Mouse (Mus musculus) mammary gland, adult 2 months (tissue): Measurements from ENCODE around the gene Olfr1390. TPM values are rescaled to one million over a fixed set of nuclear protein-coding genes. Genes with fewer than 3 reads are reported as not detected.

ENCODE experiments used
- polyA plus RNA-seq: library from polyadenylated mRNA; depleted of rRNA; stranded (reverse); fragments of >200 nt; gene quantifications from 2 replicates; pipeline ENCODE4 v1.2.3, GENCODE M21; 2012; ENCODE audit warnings: low replicate concordance; rRNA removed

Olfr1390 gene
- polyA plus RNA-seq: not detected in 2 replicates

DNA sequence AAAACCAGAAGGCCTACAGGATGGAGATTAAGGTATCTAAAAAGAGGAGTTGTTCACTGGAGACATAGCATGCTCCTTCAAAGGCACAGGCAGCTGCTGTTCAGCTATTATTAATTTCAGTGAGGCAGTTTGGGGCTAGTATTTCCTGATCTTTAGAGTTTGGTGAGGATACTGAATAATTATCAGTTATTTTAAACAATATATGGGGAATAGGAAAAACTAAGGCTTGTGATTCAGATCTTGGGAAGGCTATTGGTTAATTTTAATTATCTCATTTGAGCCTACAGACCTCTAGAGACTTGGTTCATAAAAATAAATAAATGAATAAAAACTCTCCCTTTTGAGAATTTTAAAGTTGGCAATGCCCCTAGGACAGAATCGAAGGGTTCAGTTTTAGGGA, at the start of gene Olfr1390:
Gene Olfr1390, plus strand, starts transcription at position 301 of the 400 bp plus-strand sequence.

DNA sequence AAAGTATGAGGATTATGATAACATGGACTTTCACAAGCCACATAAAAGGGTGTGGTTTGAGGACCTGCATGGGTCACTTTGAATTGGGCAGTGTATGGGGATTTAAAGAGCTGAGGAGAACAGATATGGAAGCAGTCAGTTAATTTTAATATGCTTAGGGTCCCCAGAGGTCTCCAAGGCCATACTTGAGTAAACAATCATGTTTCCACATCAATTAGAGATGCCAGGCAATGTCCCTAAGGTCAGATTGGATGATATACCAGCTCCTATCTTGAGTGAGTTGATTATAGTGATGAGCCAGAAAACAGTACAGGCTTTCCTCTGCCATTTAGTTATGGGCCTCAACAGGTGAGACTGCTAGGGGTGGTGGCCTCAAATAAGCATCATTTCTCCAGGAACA, 30.5 kb upstream of the Olfr1390 start, which contains the start of gene Olfr10:
Gene Olfr10, plus strand, starts transcription at position 301 of the 400 bp plus-strand sequence.

DNA sequence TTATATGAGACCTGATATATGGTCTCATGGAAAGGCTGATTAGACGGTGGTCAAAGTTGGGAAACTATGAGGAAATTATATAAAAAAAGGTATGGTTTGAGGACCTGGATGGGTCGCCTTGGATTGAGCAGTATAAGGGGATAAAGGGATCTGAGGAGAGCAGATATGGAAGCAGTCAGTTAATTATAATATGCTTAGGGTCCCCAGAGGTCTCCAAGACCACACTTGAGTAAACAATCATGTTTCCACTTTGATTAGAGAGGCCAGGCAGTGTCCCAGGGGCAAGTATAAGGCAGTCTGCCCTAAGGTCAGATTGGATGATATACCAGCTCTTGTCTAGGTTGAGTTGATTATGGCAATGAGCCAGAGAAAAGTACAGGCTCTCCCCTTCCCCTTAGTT, 12.5 kb upstream of the Olfr1390 start, which contains the start of gene Olfr1391:
Gene Olfr1391, plus strand, starts transcription at position 301 of the 400 bp plus-strand sequence.

Other genes starting within 250 kb of the Olfr1390 start
- gene Olfr1396, start 220.3 kb upstream of the Olfr1390 start, polyA plus RNA-seq: 0.97 and 2.1 TPM in 2 replicates
- not detected in 2 replicates for gene Olfr1395, start 192.9 kb upstream of the Olfr1390 start, polyA plus RNA-seq
- not detected in 2 replicates for gene Olfr1394, start 180.8 kb upstream of the Olfr1390 start, polyA plus RNA-seq
- 35.1 and 63.1 TPM in 2 replicates for gene Btnl9, start 148.0 kb upstream of the Olfr1390 start, polyA plus RNA-seq
- gene Zfp62, start 131.9 kb upstream of the Olfr1390 start, polyA plus RNA-seq: 2.8 and 3.1 TPM in 2 replicates
- gene Mgat1, start 91.0 kb upstream of the Olfr1390 start, polyA plus RNA-seq: 152 and 226 TPM in 2 replicates
- gene Olfr1393, start 56.9 kb upstream of the Olfr1390 start, polyA plus RNA-seq: 0.13 and 0.14 TPM in 2 replicates
- gene Olfr1392, start 49.9 kb upstream of the Olfr1390 start, polyA plus RNA-seq: 0.04 TPM in 1 of 2 replicates, not detected in the other
- gene Olfr10, start 30.4 kb upstream of the Olfr1390 start, polyA plus RNA-seq: not detected in 2 replicates
- gene Olfr1391, start 12.4 kb upstream of the Olfr1390 start, polyA plus RNA-seq: not detected in 2 replicates
- not detected in 2 replicates for gene Olfr1389, start 87.9 kb downstream of the Olfr1390 start, polyA plus RNA-seq
- 0.06 and 0.53 TPM in 2 replicates for gene Olfr1388, start 101.4 kb downstream of the Olfr1390 start, polyA plus RNA-seq
- not detected in 2 replicates for gene Olfr1387, start 120.2 kb downstream of the Olfr1390 start, polyA plus RNA-seq
- not detected in 2 replicates for gene Olfr1386, start 129.9 kb downstream of the Olfr1390 start, polyA plus RNA-seq
- not detected in 2 replicates for gene Olfr1385, start 153.9 kb downstream of the Olfr1390 start, polyA plus RNA-seq
- not detected in 2 replicates for gene Olfr1384, start 171.5 kb downstream of the Olfr1390 start, polyA plus RNA-seq
- gene Olfr1383, start 184.5 kb downstream of the Olfr1390 start, polyA plus RNA-seq: not detected in 2 replicates
- not detected in 2 replicates for gene Olfr1382, start 193.1 kb downstream of the Olfr1390 start, polyA plus RNA-seq
- gene Olfr1381, start 208.3 kb downstream of the Olfr1390 start, polyA plus RNA-seq: not detected in 2 replicates
- not detected in 2 replicates for gene Olfr1380, start 221.7 kb downstream of the Olfr1390 start, polyA plus RNA-seq